Mouse (Mus musculus) right cerebral cortex, postnatal 4 days (tissue): ENCODE results near the gene Gm6351.
"Not testable (repeated sequence)": the region's sequence is repeated elsewhere in the genome, so short reads cannot be mapped to it uniquely, and the experiment has no call there.

Source experiments
- DNase-seq: peaks from one replicate; pipeline ENCODE4 v3.0.0-alpha.2; 2022

Gm6351 gene

GRCm38 (mm10) chr5:94076085-94076484 is at the start of gene Gm6351:
Gene Gm6351 (plus strand): TSS chr5:94076385.
- not testable (repeated sequence) for DNase-seq

DNA sequence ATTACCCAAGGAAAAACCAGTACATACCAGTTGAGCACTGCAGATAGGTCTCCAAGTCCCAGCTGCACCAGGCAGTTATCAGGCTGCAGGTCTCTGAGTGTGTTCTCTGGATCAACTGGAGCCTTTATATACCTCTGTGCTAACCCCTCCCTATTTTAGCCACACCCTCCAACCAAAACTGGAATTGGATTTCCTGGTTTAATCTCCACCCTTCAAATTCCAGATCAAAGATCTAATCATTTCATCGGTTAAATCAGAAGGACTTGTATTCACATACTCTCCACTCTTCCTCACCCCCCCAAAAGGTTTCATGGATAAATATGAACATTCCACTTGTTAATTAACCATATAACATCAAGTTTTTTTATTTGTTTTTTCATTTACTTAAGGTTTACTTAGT is 5.7 kb upstream of the Gm6351 start, which contains the start of gene BC061212:
TSS of gene BC061212 (minus strand) at position 101 of the 400 bp plus-strand sequence.
- not testable (repeated sequence) for DNase-seq
